Mouse (Mus musculus): ENCODE results near the gene Noct.

DNA sequence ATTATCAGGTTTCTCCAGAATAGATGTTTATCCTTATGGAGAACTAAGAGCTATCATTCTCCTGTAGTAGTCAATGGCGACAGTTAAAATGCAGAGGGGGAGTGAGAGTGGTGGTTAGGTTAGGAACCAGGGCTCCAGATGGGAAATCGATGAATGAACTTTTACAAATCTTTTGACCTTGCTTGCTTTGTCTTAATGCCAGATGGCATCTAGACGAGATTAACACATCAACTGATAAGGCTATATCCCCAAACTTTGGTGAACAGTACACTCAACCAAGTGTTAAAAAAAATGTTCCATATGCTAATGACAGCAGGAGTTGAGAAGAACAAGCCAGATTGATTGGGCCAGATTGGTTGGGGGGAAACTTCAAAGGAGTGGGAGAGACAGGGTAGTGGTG lies 5.0 kb downstream of the Noct start:
- no peak for TF ChIP-seq EP300 (IDR thresholded peaks at IDR 0.05; ENCODE audit: low read depth)
- TF ChIP-seq CTCF (IDR thresholded peaks at IDR 0.05; ENCODE audit: low read depth), result no peak

Data from heart, postnatal 0 days (tissue).